Mouse (Mus musculus) mouse embryonic stem cell (cell line): ENCODE results near the gene Inka1.
"Not testable (repeated sequence)": the region's sequence is repeated elsewhere in the genome, so short reads cannot be mapped to it uniquely, and the experiment has no call there.

Experiments
- in situ Hi-C, 2 experiments: fragments of 300-500 bp; cut with MboI; formaldehyde crosslinking; loops; 1 replicate in 1 of 2; 3 replicates in 1 of 2; pipeline ENCODE4 v1.14.3; 2019 to 2020; ENCODE audit warnings: low sequenced_read_pairs in 2 of 2, low pct_unique_long_range_greater_than_20kb in 1 of 2, mixed read lengths in 1 of 2; ENCODE audit not compliant: unreplicated experiment in 1 of 2

The Inka1 gene

GRCm38 (mm10) chr9:107985131-107986119 is at the start of gene Inka1:
Gene Inka1 (minus strand): TSS chr9:107985879.
- in situ Hi-C loops: no loop called here

- in situ Hi-C loops: no loop called here
Measured at GRCm38 (mm10) chr9:108032126-108032525, 46.4 kb upstream of the Inka1 start.

GRCm38 (mm10) chr9:108027867-108028266 is 42.2 kb upstream of the Inka1 start:
- in situ Hi-C loops: no loop called here

- in situ Hi-C loops: no loop called here
Measured at GRCm38 (mm10) chr9:108026584-108026983, 40.9 kb upstream of the Inka1 start.

- in situ Hi-C loops: no loop called here
Measured at GRCm38 (mm10) chr9:108023216-108023615, 37.5 kb upstream of the Inka1 start.

- in situ Hi-C loops: no loop called here
Measured at GRCm38 (mm10) chr9:108020741-108021140, 35.1 kb upstream of the Inka1 start.

- in situ Hi-C loops: no loop called here
Measured at GRCm38 (mm10) chr9:108017127-108017526, 31.4 kb upstream of the Inka1 start.

GRCm38 (mm10) chr9:108013577-108013976 is 27.9 kb upstream of the Inka1 start:
- in situ Hi-C loops: not testable (repeated sequence)

GRCm38 (mm10) chr9:108010385-108010784 is 24.7 kb upstream of the Inka1 start:
- in situ Hi-C loops: no loop called here

- in situ Hi-C loops: no loop called here
Measured at GRCm38 (mm10) chr9:108008041-108008440, 22.4 kb upstream of the Inka1 start.

- in situ Hi-C loops: no loop called here
Measured at GRCm38 (mm10) chr9:108003531-108003890, 17.8 kb upstream of the Inka1 start.

- in situ Hi-C loops: no loop called here
Measured at GRCm38 (mm10) chr9:108002778-108003530, 17.3 kb upstream of the Inka1 start.

- in situ Hi-C loops: no loop called here
Measured at GRCm38 (mm10) chr9:108001922-108002770, 16.5 kb upstream of the Inka1 start, which contains the start of gene Ip6k1. Gene Ip6k1 (plus strand): TSS chr9:108002501.

- in situ Hi-C loops: no loop called here
Measured at GRCm38 (mm10) chr9:107996049-107996448, 10.4 kb upstream of the Inka1 start, which contains the start of gene Gm20662. Gene Gm20662 (plus strand): TSS chr9:107996349.

GRCm38 (mm10) chr9:107995513-107995912 is 9.8 kb upstream of the Inka1 start:
- in situ Hi-C loops: no loop called here

- in situ Hi-C loops: no loop called here
Measured at GRCm38 (mm10) chr9:107994464-107994863, 8.8 kb upstream of the Inka1 start.

GRCm38 (mm10) chr9:107993013-107993412 is 7.3 kb upstream of the Inka1 start:
- in situ Hi-C loops: no loop called here

- in situ Hi-C loops: no loop called here
Measured at GRCm38 (mm10) chr9:107992197-107992596, 6.5 kb upstream of the Inka1 start, which contains the start of gene Cdhr4. Gene Cdhr4 (plus strand): TSS chr9:107992497.
